Mouse (Mus musculus) lung, adult 2 months (tissue): Measurements from ENCODE around the gene Eif3k.

Experiments
- CTCF ChIP-seq: fragments of 200-500 bp; IDR thresholded peaks from 2 replicates; pipeline ENCODE4 v1.5.1; 2011; ENCODE audit warnings: mild to moderate bottlenecking, low read length, control low read depth; ENCODE audit not compliant: insufficient read depth
- POLR2A ChIP-seq: fragments of 200-500 bp; IDR thresholded peaks from 2 replicates; pipeline ENCODE4 v1.6.1; 2011; ENCODE audit warnings: low read depth, mild to moderate bottlenecking, control low read depth, low read length, borderline replicate concordance; ENCODE audit errors: extremely low read depth

DNA sequence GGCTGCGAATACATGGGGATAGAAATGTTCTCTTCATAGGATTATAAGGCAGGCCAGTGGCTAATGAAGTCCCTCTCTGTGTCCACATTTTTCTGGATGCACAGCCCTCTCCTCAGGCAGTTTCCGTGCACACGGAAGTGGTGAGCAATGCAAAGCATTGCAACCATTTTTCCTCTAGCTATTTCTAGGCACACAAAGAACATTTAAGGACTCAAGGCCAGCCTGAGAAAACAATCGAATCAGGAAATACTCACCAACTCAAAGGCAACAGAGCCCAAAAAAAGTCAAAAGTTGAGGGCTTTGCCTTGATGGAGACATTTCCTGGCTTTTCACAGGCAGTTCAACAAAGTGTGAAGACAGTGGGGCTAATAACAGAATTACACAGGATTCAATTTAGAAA is 40.5 kb downstream of the Eif3k start:
- TF ChIP-seq POLR2A (no peak), CTCF (no peak)
